Mouse (Mus musculus) stomach, postnatal 0 days (tissue): ENCODE measurements around the gene H2al1g.
"Not testable (repeated sequence)": the region's sequence is repeated elsewhere in the genome, so short reads cannot be mapped to it uniquely, and the experiment has no call there.

Experiments
- CTCF ChIP-seq: IDR thresholded peaks from 2 replicates; pipeline ENCODE4 v1.5.1; 2016; ENCODE audit warnings: antibody characterized with exemption, low read depth, mild to moderate bottlenecking, moderate library complexity
- EP300 ChIP-seq: optimal IDR thresholded peaks from 2 replicates; pipeline ENCODE3; 2016; ENCODE audit warnings: antibody characterized with exemption

DNA sequence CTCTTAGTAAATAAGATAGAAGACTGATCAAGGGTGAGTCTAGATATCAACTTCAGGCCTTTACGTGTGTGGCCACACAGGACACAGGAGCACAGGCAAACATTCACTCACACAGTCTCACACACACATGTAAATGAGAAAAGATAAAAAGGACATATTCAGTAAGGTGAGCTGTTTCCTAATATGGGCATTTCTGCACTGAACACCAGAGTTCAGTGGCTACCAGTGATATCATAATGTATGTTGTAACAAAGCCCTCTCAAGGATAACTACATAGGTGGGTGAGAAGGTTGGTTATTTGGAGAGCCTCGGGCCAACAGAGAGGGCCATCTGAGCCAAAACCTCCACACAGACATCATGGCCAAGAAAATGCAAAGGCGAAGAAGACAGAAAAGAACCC is 6.4 kb upstream of the H2al1g start, which contains the start of gene H2al1e:
- TF ChIP-seq CTCF, EP300: not testable (repeated sequence)
